Comparison of ENCODE assay signal across 8 mouse cellular contexts in the genomic region with DNA sequence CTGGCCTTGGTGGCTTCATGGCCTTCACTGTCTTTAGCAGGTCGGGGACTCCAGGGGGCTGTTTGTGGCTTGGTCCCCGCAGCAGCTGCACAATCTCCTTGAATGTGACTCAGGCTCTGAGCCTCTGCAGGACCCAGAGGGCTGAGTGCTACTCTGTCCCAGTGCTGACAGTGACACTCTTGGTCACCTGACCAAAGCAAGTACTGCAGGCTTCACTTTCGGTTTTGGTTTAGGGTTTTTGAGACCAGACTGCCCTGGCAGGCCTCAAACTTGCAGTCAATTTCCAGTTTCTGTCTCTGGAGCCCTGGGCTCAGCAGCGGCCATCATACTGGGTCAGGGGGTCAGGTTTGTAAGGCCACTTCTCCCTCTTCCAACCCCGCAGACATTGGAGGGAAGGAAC. TPM values are rescaled to one million over a fixed set of nuclear protein-coding genes. Genes with fewer than 3 reads are reported as not detected.
DNase-seq lines count a peak whose midpoint lies in the region; ATAC-seq and TF ChIP-seq lines count a peak whose summit lies in the region.

No protein-coding gene starts in this region.

- DNase-seq in gastrocnemius, adult 2 months: peak; percentile 67
- no peak for DNase-seq in gastrocnemius, postnatal 10 days
- DNase-seq in heart, adult 2 months: peak; percentile 68 to 82
- peak; percentile 55 for DNase-seq in thymus, postnatal 4 days
- no peak for DNase-seq in right cerebral cortex, adult 18-20 months
- DNase-seq in layer of hippocampus, postnatal 14 days (ENCODE audit: low spot score in 2 of 2): no peak

- H3K9ac ChIP-seq in heart, adult 2 months (ENCODE audit: low read depth, low read length): peak overlapping the region; percentile 53
- no peak overlapping the region for H3K9ac ChIP-seq in kidney, embryonic 15.5 days

- H3K4me2 ChIP-seq in kidney, embryonic 15.5 days: no peak overlapping the region

- H3K27me3 ChIP-seq in heart, adult 2 months (ENCODE audit: control insufficient read depth, insufficient read depth, low read length): no peaks in the 10 kb centered on the region
- no peaks in the 10 kb centered on the region for H3K27me3 ChIP-seq in kidney, embryonic 15.5 days

- WGBS in heart, adult 2 months: 4% methylated on average over 5 of the region's 5 CpGs
- WGBS in kidney, embryonic 15.5 days: 40% methylated on average over 5 of the region's 5 CpGs
- 0% methylated on average over 5 of the region's 5 CpGs for WGBS in macrophage (ENCODE audit: missing documents)

- 0 out of 2 replicates have a peak, but pooled peaks have one; percentile 38 for ATAC-seq in kidney, embryonic 15.5 days (replicated peaks; ENCODE audit: low FRiP score)

- peak; percentile 38; the same call in 1 of the 2 replicates for TF ChIP-seq POLR2A in heart, adult 2 months (IDR thresholded peaks at IDR 0.05; ENCODE audit: insufficient read depth, low read depth, low read length)

- peak; percentile 77; the same call in 1 of the 2 replicates for TF ChIP-seq EP300 in heart, adult 2 months (IDR thresholded peaks at IDR 0.05; ENCODE audit: insufficient read depth, low read depth, low read length)

- intact Hi-C loops in gastrocnemius, adult 2 months (cut with DNase I): loop anchor here (2.0 kb wide), 1 partner anchor 57 kb away; no protein-coding TSS in a partner anchor
- intact Hi-C loops in heart, adult 2 months (cut with DNase I): no loop called here

- H3K36me3 ChIP-seq in heart, adult 2 months (ENCODE audit: control insufficient read depth, insufficient read depth, low read length): no peaks in the 10 kb centered on the region
- no peaks in the 10 kb centered on the region for H3K36me3 ChIP-seq in kidney, embryonic 15.5 days
- peaks cover under 1% of the 10 kb centered on the region; the same call in 1 of the 2 replicates for H3K36me3 ChIP-seq in macrophage (ENCODE audit: inconsistent target)

- peaks cover 8% of the 10 kb centered on the region for H3K4me1 ChIP-seq in heart, adult 2 months (ENCODE audit: control insufficient read depth, insufficient read depth, low read length)
- peaks cover 14% of the 10 kb centered on the region; the same call in 1 of the 2 replicates for H3K4me1 ChIP-seq in kidney, embryonic 15.5 days

- peak overlapping the region; percentile 98 for H3K27ac ChIP-seq in gastrocnemius, adult 2 months
- peak overlapping the region; percentile 77 for H3K27ac ChIP-seq in heart, adult 2 months
- peak overlapping the region; percentile 52 for H3K27ac ChIP-seq in kidney, embryonic 15.5 days
- H3K27ac ChIP-seq in macrophage: peak overlapping the region; percentile 87

- 0 out of 2 replicates have a peak, but pooled peaks cover 5% of the 10 kb centered on the region for H3K9me3 ChIP-seq in kidney, embryonic 15.5 days (replicated peaks)

- no peak for TF ChIP-seq CTCF in gastrocnemius, adult 2 months (IDR thresholded peaks at IDR 0.05)
- no peak for TF ChIP-seq CTCF in heart, adult 2 months (IDR thresholded peaks at IDR 0.05)

- H3K4me3 ChIP-seq in gastrocnemius, adult 2 months: peak overlapping the region; percentile 38
- H3K4me3 ChIP-seq in heart, adult 2 months: peak overlapping the region; percentile 36
- H3K4me3 ChIP-seq in kidney, embryonic 15.5 days (replicated peaks): no peak overlapping the region
- H3K4me3 ChIP-seq in macrophage (ENCODE audit: inconsistent target): peak overlapping the region; percentile 17; the same call in 1 of the 2 replicates

- no peaks in the 10 kb centered on the region for H3K79me2 ChIP-seq in heart, adult 2 months (replicated peaks; ENCODE audit: control insufficient read depth, insufficient read depth, low read length)
- H3K79me2 ChIP-seq in macrophage (ENCODE audit: inconsistent target): peaks cover 12% of the 10 kb centered on the region; the same call in 1 of the 2 replicates

RNA-seq across cellular contexts. Expression of a gene that starts 8.3 kb away (rescaled TPM):
- total RNA-seq in gastrocnemius, adult 2 months (2021): 10 to 100 TPM; 13.0 to 14.9 TPM
- 10 to 100 TPM; 20.4 to 22.6 TPM for total RNA-seq in gastrocnemius, postnatal 10 days (2021)
- total RNA-seq in heart, adult 2 months (2021): 10 to 100 TPM; 23.0 to 26.4 TPM
- 53.2 and 58.4 TPM in 2 replicates for polyA plus RNA-seq in heart, adult 2 months (2012; rRNA removed)
- 47.3 and 48.1 TPM in 2 replicates for polyA plus RNA-seq in kidney, embryonic 15.5 days (2015; fragmentation: Nextera tagmentation; extraction: Ambion mirVana)
- total RNA-seq in macrophage (2018; cell fraction: chromatin; rRNA removed): 100 to 1,000 TPM in 7 of 26 experiments, 10 to 100 TPM in 19; 41.8 to 182 (median 85.4) TPM
- 100 to 1,000 TPM; 103 to 247 (median 137) TPM for total RNA-seq in macrophage (2018; cell fraction: cytosol; rRNA removed)
- total RNA-seq in macrophage (2018; cell fraction: nucleus; rRNA removed): 100 to 1,000 TPM in 25 of 26 experiments, 10 to 100 TPM in 1; 73.5 to 264 (median 143) TPM
- polyA plus RNA-seq in macrophage (2018): 165 to 276 TPM (median 174 TPM) in 3 replicates
- total RNA-seq in layer of hippocampus, postnatal 14 days (2021): 10 to 100 TPM; 69.5 to 71.9 TPM

RNA-seq across cellular contexts. Expression of a gene that starts 9.2 kb away (rescaled TPM):
- total RNA-seq in gastrocnemius, adult 2 months (2021): 100 to 1,000 TPM; 106 to 181 TPM
- 10 to 100 TPM; 28.0 to 64.3 TPM for total RNA-seq in gastrocnemius, postnatal 10 days (2021)
- total RNA-seq in heart, adult 2 months (2021): 100 to 1,000 TPM in 1 of 2 experiments, 10 to 100 TPM in 1; 88.1 to 133 TPM
- 30.3 and 77.8 TPM in 2 replicates for polyA plus RNA-seq in heart, adult 2 months (2012; rRNA removed)
- polyA plus RNA-seq in kidney, embryonic 15.5 days (2015; fragmentation: Nextera tagmentation; extraction: Ambion mirVana): 5.1 and 5.7 TPM in 2 replicates
- 10 to 100 TPM; 13.7 to 87.4 (median 42.2) TPM for total RNA-seq in macrophage (2018; cell fraction: chromatin; rRNA removed)
- 100 to 1,000 TPM in 12 of 26 experiments, 10 to 100 TPM in 14; 30.7 to 271 (median 98.7) TPM for total RNA-seq in macrophage (2018; cell fraction: cytosol; rRNA removed)
- total RNA-seq in macrophage (2018; cell fraction: nucleus; rRNA removed): 100 to 1,000 TPM in 19 of 26 experiments, 10 to 100 TPM in 7; 25.3 to 303 (median 156) TPM
- 4.8 to 33.5 TPM (median 23.5 TPM) in 3 replicates for polyA plus RNA-seq in macrophage (2018)
- 10 to 100 TPM; 18.6 to 21.7 TPM for total RNA-seq in layer of hippocampus, postnatal 14 days (2021)

RNA-seq across cellular contexts. Expression of a gene that starts 36.6 kb away (rescaled TPM):
- 10 to 100 TPM in 1 of 2 experiments, 1 to 10 TPM in 1; 3.7 to 11.5 TPM for total RNA-seq in gastrocnemius, adult 2 months (2021)
- total RNA-seq in gastrocnemius, postnatal 10 days (2021): 10 to 100 TPM; 10.6 to 15.8 TPM
- 10 to 100 TPM; 15.6 to 21.0 TPM for total RNA-seq in heart, adult 2 months (2021)
- polyA plus RNA-seq in heart, adult 2 months (2012; rRNA removed): 9.7 and 16.5 TPM in 2 replicates
- 12.1 and 12.8 TPM in 2 replicates for polyA plus RNA-seq in kidney, embryonic 15.5 days (2015; fragmentation: Nextera tagmentation; extraction: Ambion mirVana)
- total RNA-seq in macrophage (2018; cell fraction: chromatin; rRNA removed): not detected
- under 1 TPM in 10 of 26 experiments, not detected in 16; 0.09 to 0.43 (median 0.13) TPM for total RNA-seq in macrophage (2018; cell fraction: cytosol; rRNA removed)
- 1 to 10 TPM in 1 of 26 experiments, under 1 TPM in 2, not detected in 23; 0.35 to 1.7 (median 0.48) TPM for total RNA-seq in macrophage (2018; cell fraction: nucleus; rRNA removed)
- polyA plus RNA-seq in macrophage (2018): not detected in 3 replicates
- 10 to 100 TPM; 38.9 to 50.9 TPM for total RNA-seq in layer of hippocampus, postnatal 14 days (2021)

Comparison
In these comparisons a context has a peak if more than half of its experiments do, and no peak if none do; other contexts are left out.
1. DNase-seq: peak in gastrocnemius, adult 2 months (single experiment), heart, adult 2 months (2 of 2) and thymus, postnatal 4 days (single experiment); none in gastrocnemius, postnatal 10 days (single experiment), right cerebral cortex, adult 18-20 months (single experiment) and layer of hippocampus, postnatal 14 days (0 of 2).
2. Peak in every context shown above with its lines, with median percentiles within 50 percentile points of each other: H3K27ac ChIP-seq.